Mouse (Mus musculus) liver, embryonic 14.5 days (tissue): ENCODE results near the gene Gm4869. TPM values are rescaled to one million over a fixed set of nuclear protein-coding genes. Genes with fewer than 3 reads are reported as not detected.
A peak's percentile ranks its signal among the peaks of the same experiment; 100 is the strongest.

Experiments used
- ATAC-seq: fragments of 200-750 bp; cut with Nextera tagmentation; 2 replicates; pipeline ENCODE4 v1.8.0; 2017; ENCODE audit warnings: moderate number of reproducible peaks, mild to moderate bottlenecking, moderate library complexity; ENCODE audit not compliant: insufficient read depth
- DNase-seq, 3 experiments: peaks; one replicate each; pipeline ENCODE4 v3.0.0-alpha.2; 2012 to 2013; ENCODE audit warnings: low read depth in 3 of 3, low spot score in 3 of 3
- H3K27ac ChIP-seq: fragments of 300-500 bp; sonication (generic); 2 replicates; pipeline ENCODE4 v1.5.1; 2014; ENCODE audit warnings: moderate library complexity, mild to moderate bottlenecking, control low read depth, inconsistent platforms
- H3K27me3 ChIP-seq: fragments of 300-500 bp; sonication (generic); 2 replicates; pipeline ENCODE4 v1.6.1; 2014; ENCODE audit warnings: mild to moderate bottlenecking, low read length, moderate library complexity; ENCODE audit not compliant: control insufficient read depth, insufficient read depth
- H3K36me3 ChIP-seq: fragments of 300-500 bp; sonication (generic); replicated peaks from 2 replicates; pipeline ENCODE4 v1.6.1; 2014; ENCODE audit warnings: low read depth; ENCODE audit not compliant: control insufficient read depth, insufficient read depth
- H3K4me1 ChIP-seq, 2 experiments: fragments of 200-500 bp in 1 of 2; fragments of 300-500 bp in 1 of 2; sonication (generic) in 1 of 2; replicated peaks; 2 replicates each; pipeline ENCODE4 v1.6.1; 2012 to 2014; ENCODE audit warnings: antibody characterized with exemption in 1 of 2, inconsistent platforms in 1 of 2, low read length in 1 of 2; ENCODE audit not compliant: control insufficient read depth in 2 of 2, insufficient read depth in 2 of 2
- H3K4me2 ChIP-seq: fragments of 300-500 bp; sonication (generic); 2 replicates; pipeline ENCODE4 v1.6.1; 2014; ENCODE audit warnings: low read depth, mild to moderate bottlenecking, control low read depth, moderate library complexity
- H3K4me3 ChIP-seq, 2 experiments: fragments of 200-500 bp in 1 of 2; fragments of 300-500 bp in 1 of 2; sonication (generic) in 1 of 2; 2 replicates each; pipeline ENCODE4 v1.5.1; 2012 to 2014; ENCODE audit warnings: low read depth in 2 of 2, low read length in 2 of 2, mild to moderate bottlenecking in 2 of 2, control low read depth in 1 of 2, inconsistent platforms in 1 of 2, moderate library complexity in 1 of 2; ENCODE audit not compliant: insufficient read depth in 1 of 2
- H3K9ac ChIP-seq: fragments of 300-500 bp; sonication (generic); replicated peaks from 2 replicates; pipeline ENCODE4 v1.6.1; 2014; ENCODE audit warnings: mild to moderate bottlenecking, control low read depth, moderate library complexity
- H3K9me3 ChIP-seq: fragments of 300-500 bp; sonication (generic); 2 replicates; pipeline ENCODE4 v1.6.1; 2016; ENCODE audit warnings: low read length, mixed read lengths; ENCODE audit not compliant: control insufficient read depth
- CTCF ChIP-seq: IDR thresholded peaks from 2 replicates; pipeline ENCODE4 v1.5.1; 2016; ENCODE audit warnings: antibody characterized with exemption, low read depth, control low read depth
- EP300 ChIP-seq: IDR thresholded peaks from 2 replicates; pipeline ENCODE4 v1.6.1; 2016; ENCODE audit warnings: antibody characterized with exemption, low read depth
- WGBS: fragments of 180-500 bp; shearing (Covaris S2); extraction: QIAGEN DNeasy Blood & Tissue Kit; methylation state at CpG from one replicate; pipeline ENCODE4 v1.1.7; 2014; ENCODE audit not compliant: insufficient replicate concordance; 5-methylcytosine and 5-hydroxymethylcytosine counted together
- polyA plus RNA-seq, 2 experiments: library from polyadenylated mRNA; depleted of rRNA in 1 of 2; stranded (reverse) in 1 of 2; unstranded in 1 of 2; fragments of >200 nt; fragmentation: Nextera tagmentation in 1 of 2; extraction: Ambion mirVana in 1 of 2; gene quantifications; 2 replicates each; pipeline versions ENCODE4 v1.2.1 to v1.2.3; 2012 to 2014

The Gm4869 gene
- polyA plus RNA-seq, 2 experiments = 0.01 TPM; not detected in 1

GRCm38 (mm10) chr5:140506096-140506794, 60.8 kb downstream of the Gm4869 start:
- no peak for DNase-seq

GRCm38 (mm10) chr5:140507466-140508208, 62.2 kb downstream of the Gm4869 start:
- no peak for TF ChIP-seq EP300
- TF ChIP-seq CTCF = no peak
- Histone ChIP-seq H3K4me3 (no peak overlapping the region), H3K27ac (no peak overlapping the region), H3K27me3 (no peaks in the 10 kb centered on the region), H3K36me3 (no peaks in the 10 kb centered on the region), H3K4me2 (peak overlapping the region; percentile 83; the same call in 1 of the 2 replicates), H3K9ac (no peak overlapping the region), H3K9me3 (no peaks in the 10 kb centered on the region), H3K4me1 (peaks cover 13 to 48% of the 10 kb centered on the region in 2 experiments)
- DNase-seq = no peak
- no peak for ATAC-seq
- WGBS = 46% methylated on average over 14 of the region's 14 CpGs

More at GRCm38 (mm10) chr5:140506096-140506794, 60.8 kb downstream of the Gm4869 start:
- Histone ChIP-seq H3K4me3 (peak overlapping the region; percentile 50 to 63), H3K9me3 (no peaks in the 10 kb centered on the region), H3K4me1 (peaks cover 13 to 52% of the 10 kb centered on the region in 2 experiments), H3K27me3 (no peaks in the 10 kb centered on the region), H3K36me3 (no peaks in the 10 kb centered on the region), H3K4me2 (peak overlapping the region; percentile 83), H3K9ac (peak overlapping the region; percentile 49), H3K27ac (peak overlapping the region; percentile 28)
- 18% methylated on average over 22 of the region's 22 CpGs for WGBS
- no peak for TF ChIP-seq EP300
- TF ChIP-seq CTCF = peak; percentile 2; the same call in 1 of the 2 replicates
- 0 out of 2 replicates have a peak, but pooled peaks have one; percentile 2 for ATAC-seq

GRCm38 (mm10) chr5:140508686-140509085, 63.2 kb downstream of the Gm4869 start:
- no peaks in the 10 kb centered on the region for H3K36me3 ChIP-seq
- ATAC-seq (no peak), DNase-seq (no peak)
- no peaks in the 10 kb centered on the region for H3K9me3 ChIP-seq
- H3K9ac ChIP-seq = no peak overlapping the region
- WGBS = 15% methylated on average over 8 of the region's 8 CpGs
- H3K4me2 ChIP-seq = peak overlapping the region; percentile 26
- TF ChIP-seq CTCF = no peak
- TF ChIP-seq EP300 = no peak
- H3K27me3 ChIP-seq = no peaks in the 10 kb centered on the region
- no peak overlapping the region for H3K27ac ChIP-seq
- H3K4me3 ChIP-seq = no peak overlapping the region
- peaks cover 8 to 43% of the 10 kb centered on the region in 2 experiments for H3K4me1 ChIP-seq

GRCm38 (mm10) chr5:140509204-140509603, 63.8 kb downstream of the Gm4869 start:
- Histone ChIP-seq H3K36me3 (no peaks in the 10 kb centered on the region), H3K9me3 (no peaks in the 10 kb centered on the region), H3K9ac (no peak overlapping the region; the same call in 1 of the 2 replicates), H3K4me3 (no peak overlapping the region), H3K4me1 (peaks cover 8 to 48% of the 10 kb centered on the region in 2 experiments), H3K27ac (no peak overlapping the region), H3K4me2 (peak overlapping the region; percentile 26), H3K27me3 (no peaks in the 10 kb centered on the region)
- no peak for TF ChIP-seq CTCF
- TF ChIP-seq EP300 = no peak
- DNase-seq (no peak), ATAC-seq (no peak)
- 31% methylated on average over 9 of the region's 9 CpGs for WGBS
